Mouse (Mus musculus) B cell, adult 2 months (primary cell): Measurements from ENCODE around the gene Vmn1r130.
"Not testable (repeated sequence)": the region's sequence is repeated elsewhere in the genome, so short reads cannot be mapped to it uniquely, and the experiment has no call there.

Source experiments
- DNase-seq, 2 experiments: peaks; one replicate each; pipeline ENCODE4 v3.0.0; 2022

Gene Vmn1r130

DNA sequence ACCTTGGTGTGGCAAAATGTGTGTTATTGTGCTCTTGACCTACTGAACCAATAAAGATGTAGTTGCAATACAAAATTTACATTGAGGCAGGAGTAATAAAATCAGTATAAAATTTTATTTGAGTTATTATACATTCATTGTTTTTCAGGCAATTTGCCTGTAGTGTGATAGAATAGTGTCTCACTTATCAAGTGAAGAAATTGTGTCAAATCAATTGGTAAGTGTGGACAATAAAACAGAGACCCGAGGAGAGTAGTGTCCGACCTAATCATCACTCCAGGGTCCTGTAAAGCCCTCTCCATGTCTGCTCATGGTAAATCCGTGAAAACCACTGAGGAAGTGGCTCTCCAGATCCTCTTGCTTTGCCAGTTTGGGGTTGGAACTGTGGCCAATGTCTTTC lies at the start of gene Vmn1r130:
Gene Vmn1r130, plus strand, starts transcription at position 301 of the 400 bp plus-strand sequence.
- DNase-seq: not testable (repeated sequence)

DNA sequence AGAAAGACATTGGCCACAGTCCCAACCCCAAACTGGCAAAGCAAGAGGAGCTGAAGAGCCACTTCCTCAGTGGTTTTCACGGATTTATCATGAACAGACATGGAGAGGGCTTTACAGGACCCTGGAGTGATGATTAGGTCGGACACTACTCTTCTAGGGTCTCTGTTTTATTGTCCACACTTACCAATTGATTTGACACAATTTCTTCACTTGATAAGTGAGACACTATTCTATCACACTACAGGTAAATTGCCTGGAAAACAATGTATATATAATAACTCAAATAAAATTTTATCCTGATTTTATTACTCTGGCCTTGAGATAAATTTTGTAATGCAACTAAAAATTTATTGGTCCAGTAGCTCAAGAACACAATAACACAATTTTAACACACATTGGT lies 34.4 kb downstream of the Vmn1r130 start, which contains the start of gene Vmn1r131:
Gene Vmn1r131, minus strand, starts transcription at position 101 of the 400 bp plus-strand sequence.
- not testable (repeated sequence) for DNase-seq
